Mouse (Mus musculus): ENCODE measurements at regions not wholly inside any gene's neighbourhood (a gene's known extent, or its start where the extent isn't known, plus 50 kb on each side); places are given as distances from the start of the nearest gene placed in this dataset.
A peak's percentile ranks its signal among the peaks of the same experiment; 100 is the strongest.

DNA sequence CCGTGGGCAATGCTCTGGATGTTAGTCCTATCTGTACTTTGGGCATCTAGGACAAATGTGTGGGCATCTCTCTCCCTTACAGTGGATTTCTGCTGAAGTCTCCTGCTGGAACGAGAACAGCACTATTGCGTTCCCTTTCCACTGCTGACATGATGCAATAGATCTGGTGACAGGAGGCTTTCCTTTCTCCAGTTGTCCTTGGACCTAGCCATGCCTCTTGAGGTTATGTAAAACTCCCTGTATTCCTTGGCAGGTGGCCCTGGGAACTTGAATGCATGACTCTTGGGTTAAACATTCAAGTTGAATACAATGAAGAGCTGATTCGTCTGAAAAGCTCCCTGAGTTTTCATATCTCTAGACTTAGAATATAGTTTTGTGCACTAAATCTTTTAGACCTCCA, 386.1 kb upstream of the A1bg start:
- no peak for ATAC-seq (replicated peaks; ENCODE audit: poor library complexity)

DNA sequence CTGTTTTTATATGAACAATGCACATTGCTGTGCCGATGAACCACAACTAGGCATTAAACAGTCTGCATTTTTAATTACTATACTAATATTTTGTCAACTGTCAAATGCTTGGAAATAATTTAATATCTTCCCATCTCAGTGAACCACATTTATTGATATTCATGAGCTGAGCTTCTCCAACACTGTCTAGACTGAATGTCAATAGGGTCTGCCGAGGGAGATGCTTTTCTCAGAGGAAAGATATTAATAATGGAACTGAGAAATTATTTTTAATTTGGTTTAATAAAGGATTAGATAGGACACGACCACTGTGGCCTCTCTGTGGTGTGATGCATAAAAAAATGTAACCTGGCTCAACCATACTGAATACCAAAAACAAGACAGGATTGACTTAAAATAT, 381.7 kb upstream of the A1bg start:
- no peak for ATAC-seq (replicated peaks; ENCODE audit: poor library complexity)

DNA sequence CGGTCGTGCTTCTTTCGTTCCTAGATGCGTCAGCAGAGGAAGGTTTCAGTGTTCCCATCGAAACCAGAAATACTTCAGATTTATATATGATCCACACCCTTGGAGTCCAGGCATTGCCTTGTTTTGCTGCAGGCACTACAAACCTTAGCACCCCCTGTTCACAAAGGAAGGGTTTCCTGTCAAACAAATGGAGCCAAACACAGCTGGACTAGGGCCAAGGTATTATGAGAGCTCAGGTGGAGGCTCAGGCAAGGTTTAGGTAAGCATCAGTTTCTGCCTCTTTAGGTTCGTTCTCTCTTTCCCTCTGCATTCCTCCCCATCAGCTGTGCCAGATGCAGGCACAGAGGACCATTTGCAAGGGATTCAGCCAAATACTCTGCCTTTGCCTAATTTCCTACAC, 377.0 kb upstream of the A1bg start:
- ATAC-seq (replicated peaks; ENCODE audit: poor library complexity): no peak

GRCm38 (mm10) chr15:61297447-61298208, 374.8 kb upstream of the A1bg start:
- ATAC-seq (replicated peaks; ENCODE audit: poor library complexity): no peak

DNA sequence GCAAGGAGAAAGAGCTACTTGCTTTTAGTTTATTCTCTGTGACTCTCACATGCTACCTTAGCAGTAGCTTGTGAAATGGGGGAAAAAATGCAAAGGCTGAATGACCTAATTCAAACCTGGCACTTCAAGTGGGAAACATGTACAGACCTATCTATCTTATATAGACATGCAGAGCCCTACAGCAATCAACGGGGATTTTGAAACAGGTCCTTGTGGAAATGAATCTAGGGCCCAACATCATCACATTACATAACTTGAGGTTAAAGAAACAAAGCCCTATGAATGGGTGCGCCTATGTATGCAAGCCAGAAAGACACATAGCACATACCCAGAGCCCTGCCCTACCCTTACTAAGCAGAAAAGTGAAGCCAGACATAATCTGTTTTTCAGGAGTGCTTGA, 371.8 kb upstream of the A1bg start:
- ATAC-seq (replicated peaks; ENCODE audit: poor library complexity): no peak

- ATAC-seq (replicated peaks; ENCODE audit: poor library complexity): no peak
Observed at GRCm38 (mm10) chr15:61294131-61294530, 371.3 kb upstream of the A1bg start.

- no peak for ATAC-seq (replicated peaks; ENCODE audit: poor library complexity)
Observed at GRCm38 (mm10) chr15:61268766-61269165, 346.0 kb upstream of the A1bg start.

- ATAC-seq (replicated peaks; ENCODE audit: poor library complexity): no peak
Observed at GRCm38 (mm10) chr15:61259047-61259446, 336.2 kb upstream of the A1bg start.

- ATAC-seq (replicated peaks; ENCODE audit: poor library complexity): no peak
Observed at GRCm38 (mm10) chr15:61244511-61244910, 321.7 kb upstream of the A1bg start.

DNA sequence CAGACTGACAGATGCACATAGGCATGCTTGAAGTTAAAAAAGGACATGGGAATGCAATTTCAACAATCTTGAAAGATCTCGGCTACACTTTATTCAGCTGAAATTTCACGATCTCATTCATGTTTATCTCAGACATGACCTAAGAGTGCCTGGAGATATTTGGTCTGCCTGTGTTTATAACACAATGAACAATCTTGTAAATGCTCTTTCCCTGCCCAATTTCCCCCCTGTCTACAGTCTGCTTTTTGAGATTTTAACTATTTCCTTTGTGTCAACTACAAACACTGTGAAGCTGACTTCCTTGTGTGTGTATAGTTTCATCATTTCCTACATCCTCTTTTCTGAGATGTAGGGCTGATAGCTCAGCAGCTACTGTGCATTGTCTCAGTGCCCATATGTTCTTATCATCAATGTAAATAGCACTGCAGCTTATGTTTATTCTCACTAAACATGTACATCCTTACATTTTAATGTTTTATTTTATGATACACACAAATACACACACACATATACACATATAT, 319.4 kb upstream of the A1bg start:
- ATAC-seq (replicated peaks; ENCODE audit: poor library complexity): peak; percentile 54; the same call in 1 of the 2 replicates

GRCm38 (mm10) chr15:61241741-61242140, 318.9 kb upstream of the A1bg start:
- ATAC-seq (replicated peaks; ENCODE audit: poor library complexity): no peak

DNA sequence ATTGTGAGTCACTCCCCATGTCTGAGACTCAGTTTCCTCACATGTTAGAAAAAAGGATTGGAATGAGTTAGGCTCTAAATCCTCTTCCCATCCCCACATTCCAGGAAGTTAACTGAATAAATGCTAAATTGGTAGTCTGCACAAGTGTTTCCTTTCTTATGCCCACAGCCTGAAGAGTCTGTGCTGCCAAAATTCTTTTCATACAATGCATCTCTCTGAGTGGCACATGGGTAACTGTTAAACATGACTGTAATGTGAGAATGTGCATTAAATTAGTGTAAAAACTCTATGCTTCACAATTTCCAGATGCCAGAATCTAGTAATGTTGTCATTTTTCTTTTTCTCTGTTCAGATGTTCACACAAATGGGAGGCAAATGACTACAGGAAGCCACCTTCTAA, 317.5 kb upstream of the A1bg start:
- ATAC-seq (replicated peaks; ENCODE audit: poor library complexity): no peak

- ATAC-seq (replicated peaks; ENCODE audit: poor library complexity): no peak
Observed at GRCm38 (mm10) chr15:61239414-61239813, 316.6 kb upstream of the A1bg start.

DNA sequence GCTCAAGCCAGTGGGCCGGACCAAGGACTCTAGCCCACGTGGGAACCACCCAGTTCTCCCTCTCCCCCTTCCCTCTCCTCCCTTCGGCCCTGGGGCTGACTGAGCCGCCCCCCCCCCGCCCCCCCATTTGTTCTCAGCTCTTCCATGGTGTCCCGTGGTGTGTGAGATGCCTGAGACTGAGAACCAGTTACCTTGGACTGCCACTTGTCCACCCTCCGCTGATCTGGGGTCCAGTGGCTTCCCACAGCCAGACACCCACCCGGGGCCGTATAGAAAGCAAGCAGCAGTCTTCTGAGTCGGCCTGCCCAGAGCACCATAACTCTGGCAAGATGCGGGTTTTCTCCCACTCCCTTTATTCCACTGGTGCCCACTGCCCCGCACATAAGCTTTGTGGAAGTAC, 316.2 kb upstream of the A1bg start:
- ATAC-seq (replicated peaks; ENCODE audit: poor library complexity): no peak

GRCm38 (mm10) chr15:61229579-61229978, 306.8 kb upstream of the A1bg start:
- no peak for ATAC-seq (replicated peaks; ENCODE audit: poor library complexity)

- no peak for ATAC-seq (replicated peaks; ENCODE audit: poor library complexity)
Observed at GRCm38 (mm10) chr15:61222923-61223322, 300.1 kb upstream of the A1bg start.

GRCm38 (mm10) chr15:61210161-61210560, 287.3 kb upstream of the A1bg start:
- ATAC-seq (replicated peaks; ENCODE audit: poor library complexity): no peak

DNA sequence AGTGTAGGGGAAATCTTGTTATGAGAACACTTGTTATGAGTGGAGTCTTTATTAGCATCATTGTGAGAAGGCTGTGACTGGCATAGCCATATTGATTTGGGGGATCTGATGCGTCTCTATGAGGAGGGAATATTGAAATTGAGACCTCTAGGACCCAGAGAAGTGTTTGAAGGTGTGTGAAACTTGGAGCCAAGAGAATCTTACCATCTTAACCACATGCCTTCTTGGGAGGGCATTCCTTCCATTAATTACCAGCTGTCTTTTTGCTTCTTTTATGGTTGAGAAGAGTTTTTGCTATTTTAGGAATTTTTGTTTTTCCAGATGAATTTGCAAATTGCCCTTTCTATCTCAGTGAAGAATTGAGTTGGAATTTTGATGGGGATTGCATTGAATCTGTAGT, 267.2 kb upstream of the A1bg start:
- ATAC-seq (replicated peaks; ENCODE audit: poor library complexity): no peak

DNA sequence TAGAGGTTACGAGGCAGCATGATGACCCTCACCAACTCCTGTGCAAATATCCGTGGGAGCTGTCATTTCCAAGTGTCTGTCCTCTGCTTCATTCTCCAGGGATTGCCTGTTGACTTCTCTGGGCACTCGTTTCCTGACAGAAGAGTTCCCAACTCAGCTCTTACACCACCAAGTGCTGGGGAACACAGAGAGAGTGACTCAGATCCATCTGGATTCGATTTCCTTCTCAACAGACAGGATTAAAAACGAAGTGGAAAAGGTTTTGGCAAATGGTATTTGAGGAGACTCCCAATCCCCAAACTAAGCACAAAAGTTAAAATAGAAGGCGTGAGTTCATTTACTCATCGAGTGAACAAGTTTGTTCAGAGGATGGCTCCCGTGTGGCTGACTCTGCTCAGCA, 266.7 kb upstream of the A1bg start:
- no peak for ATAC-seq (replicated peaks; ENCODE audit: poor library complexity)

- ATAC-seq (replicated peaks; ENCODE audit: poor library complexity): no peak
Observed at GRCm38 (mm10) chr15:61184597-61184963, 261.8 kb upstream of the A1bg start.

- no peak for ATAC-seq (replicated peaks; ENCODE audit: poor library complexity)
Observed at GRCm38 (mm10) chr15:61183751-61184596, 261.2 kb upstream of the A1bg start.

DNA sequence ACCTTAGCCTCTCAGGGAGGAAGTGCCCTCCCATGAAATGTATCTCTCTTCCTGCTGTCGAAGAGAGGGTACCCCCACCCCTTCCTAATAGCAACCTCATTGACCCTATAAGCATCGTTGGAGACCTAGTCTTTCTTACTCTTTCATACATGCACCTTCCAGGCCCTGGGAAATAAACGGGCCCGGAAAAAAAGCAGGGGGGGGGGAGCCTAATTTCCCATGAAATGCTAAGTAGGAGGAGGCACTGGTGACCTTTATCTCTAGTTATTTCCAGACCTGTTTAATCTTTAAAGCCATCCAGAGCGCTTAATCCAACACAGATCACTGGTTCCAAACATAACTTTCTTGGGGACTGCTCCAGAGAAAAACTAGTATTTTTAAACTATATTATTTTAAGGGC, 260.5 kb upstream of the A1bg start:
- ATAC-seq (replicated peaks; ENCODE audit: poor library complexity): no peak

All from megakaryocyte progenitor cell, adult 5-6 weeks (primary cell).